Mouse (Mus musculus) neural tube, embryonic 15.5 days (tissue): ENCODE measurements around the gene Afdn. TPM values are rescaled to one million over a fixed set of nuclear protein-coding genes. Genes with fewer than 3 reads are reported as not detected.

Experiments
- ATAC-seq: fragments of 200-750 bp; cut with Nextera tagmentation; 2 replicates; pipeline ENCODE4 v1.8.0; 2017; ENCODE audit warnings: mild to moderate bottlenecking, moderate TSS enrichment, moderate library complexity; ENCODE audit not compliant: low FRiP score
- H3K27ac ChIP-seq: fragments of 300-500 bp; sonication (generic); replicated peaks from 2 replicates; pipeline ENCODE4 v1.5.1; 2015; ENCODE audit warnings: mild to moderate bottlenecking, inconsistent platforms
- H3K27me3 ChIP-seq: fragments of 300-500 bp; sonication (generic); replicated peaks from 2 replicates; pipeline ENCODE4 v1.6.1; 2015; ENCODE audit warnings: inconsistent platforms
- H3K36me3 ChIP-seq: fragments of 300-500 bp; sonication (generic); 2 replicates; pipeline ENCODE4 v1.6.1; 2015; ENCODE audit warnings: inconsistent platforms
- H3K4me1 ChIP-seq: fragments of 300-500 bp; sonication (generic); 2 replicates; pipeline ENCODE4 v1.6.1; 2015; ENCODE audit warnings: inconsistent platforms
- H3K4me2 ChIP-seq: fragments of 300-500 bp; sonication (generic); 2 replicates; pipeline ENCODE4 v1.6.1; 2015; ENCODE audit warnings: inconsistent platforms, mild to moderate bottlenecking, moderate library complexity
- H3K4me3 ChIP-seq: fragments of 300-500 bp; sonication (generic); replicated peaks from 2 replicates; pipeline ENCODE4 v1.5.1; 2015; ENCODE audit warnings: mild to moderate bottlenecking, inconsistent platforms
- H3K9ac ChIP-seq: fragments of 300-500 bp; sonication (generic); replicated peaks from 2 replicates; pipeline ENCODE4 v1.6.1; 2015; ENCODE audit warnings: mild to moderate bottlenecking, inconsistent platforms
- H3K9me3 ChIP-seq: fragments of 300-500 bp; sonication (generic); replicated peaks from 2 replicates; pipeline ENCODE4 v1.6.1; 2016; ENCODE audit warnings: inconsistent platforms
- WGBS: fragments of 180-500 bp; shearing (Covaris S2); methylation state at CpG from one replicate; pipeline ENCODE4 v1.1.7; 2015; ENCODE audit warnings: mixed read lengths; 5-methylcytosine and 5-hydroxymethylcytosine counted together
- polyA plus RNA-seq: library from polyadenylated mRNA; unstranded; fragments of >200 nt; fragmentation: Nextera tagmentation; extraction: Ambion mirVana; gene quantifications from 2 replicates; pipeline ENCODE4 v1.2.1, GENCODE M21; 2015

Gene Afdn
- polyA plus RNA-seq, 1 experiment from 2014 or later, result 124 TPM

GRCm38 (mm10) chr17:13739981-13740380 lies 20.4 kb upstream of the Afdn start:
- H3K27me3 ChIP-seq, result no peaks in the 10 kb centered on the region
- WGBS, result 69% methylated on average over 5 of the region's 5 CpGs
- H3K9ac ChIP-seq, result no peak overlapping the region
- no peak for ATAC-seq
- no peak overlapping the region for H3K4me3 ChIP-seq
- peaks cover 25% of the 10 kb centered on the region for H3K4me1 ChIP-seq
- H3K4me2 ChIP-seq, result no peak overlapping the region
- no peaks in the 10 kb centered on the region for H3K36me3 ChIP-seq
- no peak overlapping the region for H3K27ac ChIP-seq
- H3K9me3 ChIP-seq, result no peaks in the 10 kb centered on the region

- no peak overlapping the region for H3K27ac ChIP-seq
- peaks cover 31% of the 10 kb centered on the region for H3K4me1 ChIP-seq
- H3K4me2 ChIP-seq, result no peak overlapping the region
- H3K27me3 ChIP-seq, result no peaks in the 10 kb centered on the region
- H3K9me3 ChIP-seq, result no peaks in the 10 kb centered on the region
- no peak overlapping the region for H3K9ac ChIP-seq
- no peaks in the 10 kb centered on the region for H3K36me3 ChIP-seq
- 75% methylated on average over 2 of the region's 2 CpGs for WGBS
- H3K4me3 ChIP-seq, result no peak overlapping the region
- no peak for ATAC-seq
These were observed 19.5 kb upstream of the Afdn start for GRCm38 (mm10) chr17:13740796-13741195.

- no peaks in the 10 kb centered on the region for H3K27me3 ChIP-seq
- H3K27ac ChIP-seq, result no peak overlapping the region
- no peak for ATAC-seq
These were observed 18.7 kb upstream of the Afdn start for GRCm38 (mm10) chr17:13741611-13742010.

GRCm38 (mm10) chr17:13742334-13742733 lies 18.0 kb upstream of the Afdn start:
- ATAC-seq, result no peak
- 47% methylated on average over 2 of the region's 2 CpGs for WGBS
- no peaks in the 10 kb centered on the region for H3K9me3 ChIP-seq
- H3K27ac ChIP-seq, result no peak overlapping the region
- no peaks in the 10 kb centered on the region for H3K36me3 ChIP-seq
- H3K27me3 ChIP-seq, result no peaks in the 10 kb centered on the region
- no peak overlapping the region for H3K9ac ChIP-seq
- peaks cover 29% of the 10 kb centered on the region for H3K4me1 ChIP-seq
- H3K4me2 ChIP-seq, result no peak overlapping the region
- H3K4me3 ChIP-seq, result no peak overlapping the region

More at GRCm38 (mm10) chr17:13741611-13742010, 18.7 kb upstream of the Afdn start:
- WGBS, result 87% methylated on average over 7 of the region's 7 CpGs
- Histone ChIP-seq H3K9ac (no peak overlapping the region), H3K4me1 (peaks cover 31% of the 10 kb centered on the region), H3K9me3 (no peaks in the 10 kb centered on the region), H3K4me3 (no peak overlapping the region), H3K4me2 (no peak overlapping the region), H3K36me3 (no peaks in the 10 kb centered on the region)

- 0 out of 2 replicates have a peak overlapping the region, but pooled peaks have one; percentile 1 for H3K9ac ChIP-seq
- 56% methylated on average over 7 of the region's 7 CpGs for WGBS
- H3K9me3 ChIP-seq, result no peaks in the 10 kb centered on the region
- H3K4me2 ChIP-seq, result no peak overlapping the region
- peak overlapping the region; percentile 2; the same call in 1 of the 2 replicates for H3K27ac ChIP-seq
- ATAC-seq, result no peak; the same call in 1 of the 2 replicates
- no peaks in the 10 kb centered on the region for H3K36me3 ChIP-seq
- peaks cover 26% of the 10 kb centered on the region for H3K4me1 ChIP-seq
- H3K27me3 ChIP-seq, result no peaks in the 10 kb centered on the region
- H3K4me3 ChIP-seq, result no peak overlapping the region
These were observed 17.2 kb upstream of the Afdn start for GRCm38 (mm10) chr17:13742941-13743708.

- Histone ChIP-seq H3K36me3 (no peaks in the 10 kb centered on the region), H3K9ac (0 out of 2 replicates have a peak overlapping the region, but pooled peaks have one; percentile 1), H3K4me1 (peaks cover 26% of the 10 kb centered on the region), H3K9me3 (no peaks in the 10 kb centered on the region), H3K4me3 (no peak overlapping the region), H3K27ac (0 out of 2 replicates have a peak overlapping the region, but pooled peaks have one; percentile 2), H3K27me3 (no peaks in the 10 kb centered on the region), H3K4me2 (no peak overlapping the region)
- no peak for ATAC-seq
- WGBS, result 46% methylated on average over 5 of the region's 5 CpGs
These were observed 16.6 kb upstream of the Afdn start for GRCm38 (mm10) chr17:13743709-13744079.

GRCm38 (mm10) chr17:13744219-13744618 lies 16.1 kb upstream of the Afdn start:
- no peak overlapping the region for H3K27ac ChIP-seq
- H3K4me2 ChIP-seq, result no peak overlapping the region
- WGBS, result 67% methylated on average over 6 of the region's 6 CpGs
- no peaks in the 10 kb centered on the region for H3K27me3 ChIP-seq
- H3K36me3 ChIP-seq, result no peaks in the 10 kb centered on the region
- ATAC-seq, result no peak
- no peak overlapping the region for H3K9ac ChIP-seq
- no peak overlapping the region for H3K4me3 ChIP-seq
- peaks cover 26% of the 10 kb centered on the region for H3K4me1 ChIP-seq
- H3K9me3 ChIP-seq, result no peaks in the 10 kb centered on the region

GRCm38 (mm10) chr17:13744824-13745223 lies 15.5 kb upstream of the Afdn start:
- Histone ChIP-seq H3K4me3 (no peak overlapping the region), H3K9me3 (no peaks in the 10 kb centered on the region), H3K27ac (no peak overlapping the region), H3K36me3 (no peaks in the 10 kb centered on the region), H3K4me1 (peaks cover 26% of the 10 kb centered on the region), H3K9ac (no peak overlapping the region), H3K4me2 (no peak overlapping the region), H3K27me3 (no peaks in the 10 kb centered on the region)
- WGBS, result 48% methylated on average over 4 of the region's 4 CpGs
- ATAC-seq, result no peak

GRCm38 (mm10) chr17:13745373-13745772 lies 15.0 kb upstream of the Afdn start:
- H3K27me3 ChIP-seq, result no peaks in the 10 kb centered on the region
- no peak overlapping the region for H3K4me3 ChIP-seq
- 41% methylated on average over 2 of the region's 2 CpGs for WGBS
- H3K9ac ChIP-seq, result no peak overlapping the region
- no peaks in the 10 kb centered on the region for H3K9me3 ChIP-seq
- no peak overlapping the region for H3K4me2 ChIP-seq
- ATAC-seq, result 0 out of 2 replicates have a peak, but pooled peaks have one; percentile 36
- H3K27ac ChIP-seq, result no peak overlapping the region
- no peaks in the 10 kb centered on the region for H3K36me3 ChIP-seq
- peaks cover 26% of the 10 kb centered on the region for H3K4me1 ChIP-seq

GRCm38 (mm10) chr17:13746330-13746729 lies 14.0 kb upstream of the Afdn start:
- no peaks in the 10 kb centered on the region for H3K36me3 ChIP-seq
- WGBS, result 72% methylated on average over 6 of the region's 6 CpGs

GRCm38 (mm10) chr17:13747681-13748080 lies 12.7 kb upstream of the Afdn start:
- Histone ChIP-seq H3K9me3 (no peaks in the 10 kb centered on the region), H3K4me3 (no peak overlapping the region), H3K9ac (no peak overlapping the region), H3K36me3 (no peaks in the 10 kb centered on the region), H3K27me3 (no peaks in the 10 kb centered on the region), H3K4me2 (no peak overlapping the region), H3K4me1 (peaks cover 26% of the 10 kb centered on the region), H3K27ac (no peak overlapping the region)
- WGBS, result 92% methylated on average over 9 of the region's 9 CpGs
- no peak for ATAC-seq

More at GRCm38 (mm10) chr17:13746330-13746729, 14.0 kb upstream of the Afdn start:
- no peaks in the 10 kb centered on the region for H3K27me3 ChIP-seq
- no peak overlapping the region for H3K4me3 ChIP-seq
- no peak overlapping the region for H3K4me2 ChIP-seq
- peaks cover 26% of the 10 kb centered on the region for H3K4me1 ChIP-seq
- no peak overlapping the region for H3K9ac ChIP-seq
- no peak for ATAC-seq
- H3K9me3 ChIP-seq, result no peaks in the 10 kb centered on the region
- no peak overlapping the region for H3K27ac ChIP-seq

- Histone ChIP-seq H3K4me1 (peaks cover 13% of the 10 kb centered on the region), H3K36me3 (no peaks in the 10 kb centered on the region), H3K9me3 (no peaks in the 10 kb centered on the region), H3K4me2 (no peak overlapping the region), H3K4me3 (no peak overlapping the region), H3K27me3 (no peaks in the 10 kb centered on the region), H3K9ac (no peak overlapping the region), H3K27ac (no peak overlapping the region)
- 96% methylated on average over 4 of the region's 4 CpGs for WGBS
- no peak for ATAC-seq
These were observed 11.3 kb upstream of the Afdn start for GRCm38 (mm10) chr17:13749027-13749426.
